Mouse (Mus musculus) midbrain, embryonic 14.5 days (tissue): ENCODE results near the gene Acat2. TPM values are rescaled to one million over a fixed set of nuclear protein-coding genes. Genes with fewer than 3 reads are reported as not detected.
"Not testable (repeated sequence)": the region's sequence is repeated elsewhere in the genome, so short reads cannot be mapped to it uniquely, and the experiment has no call there.

Experiments used
- ATAC-seq: fragments of 200-750 bp; cut with Nextera tagmentation; 2 replicates; pipeline ENCODE4 v1.8.0; 2017; ENCODE audit warnings: moderate number of reproducible peaks, moderate library complexity; ENCODE audit not compliant: low FRiP score, low TSS enrichment
- DNase-seq: peaks from one replicate; pipeline ENCODE4 v3.0.0-alpha.2; 2015
- H3K27ac ChIP-seq: fragments of 300-500 bp; sonication (generic); replicated peaks from 2 replicates; pipeline ENCODE4 v1.5.1; 2014; ENCODE audit warnings: mild to moderate bottlenecking, low read depth, low read length, moderate library complexity
- H3K27me3 ChIP-seq: fragments of 300-500 bp; sonication (generic); 2 replicates; pipeline ENCODE4 v1.6.1; 2014; ENCODE audit warnings: low read length, control low read depth, mixed read lengths; ENCODE audit not compliant: control insufficient read depth, insufficient read depth
- H3K36me3 ChIP-seq: fragments of 300-500 bp; sonication (generic); 2 replicates; pipeline ENCODE4 v1.6.1; 2014; ENCODE audit warnings: low read length, control low read depth; ENCODE audit not compliant: control insufficient read depth, insufficient read depth
- H3K4me1 ChIP-seq: fragments of 300-500 bp; sonication (generic); 2 replicates; pipeline ENCODE4 v1.6.1; 2014; ENCODE audit warnings: mild to moderate bottlenecking, antibody characterized with exemption, low read length, control low read depth; ENCODE audit not compliant: control insufficient read depth, insufficient read depth
- H3K4me2 ChIP-seq: fragments of 300-500 bp; sonication (generic); 2 replicates; pipeline ENCODE4 v1.6.1; 2014; ENCODE audit warnings: mild to moderate bottlenecking, low read length, moderate library complexity
- H3K4me3 ChIP-seq: fragments of 300-500 bp; sonication (generic); replicated peaks from 2 replicates; pipeline ENCODE4 v1.5.1; 2014; ENCODE audit warnings: low read depth, low read length
- H3K9ac ChIP-seq: fragments of 300-500 bp; sonication (generic); replicated peaks from 2 replicates; pipeline ENCODE4 v1.6.1; 2014; ENCODE audit warnings: mild to moderate bottlenecking, low read length, moderate library complexity
- H3K9me3 ChIP-seq: fragments of 300-500 bp; sonication (generic); 2 replicates; pipeline ENCODE4 v1.6.1; 2016; ENCODE audit warnings: low read length, control low read depth, mixed read lengths; ENCODE audit not compliant: control insufficient read depth
- WGBS: fragments of 180-500 bp; shearing (Covaris S2); extraction: QIAGEN DNeasy Blood & Tissue Kit; methylation state at CpG from one replicate; pipeline ENCODE4 v1.1.7; 2014; 5-methylcytosine and 5-hydroxymethylcytosine counted together
- polyA plus RNA-seq: library from polyadenylated mRNA; unstranded; fragments of >200 nt; fragmentation: Nextera tagmentation; extraction: Ambion mirVana; gene quantifications from 2 replicates; pipeline ENCODE4 v1.2.1, GENCODE M21; 2014

Acat2 gene
- polyA plus RNA-seq = 223 and 257 TPM in 2 replicates

DNA sequence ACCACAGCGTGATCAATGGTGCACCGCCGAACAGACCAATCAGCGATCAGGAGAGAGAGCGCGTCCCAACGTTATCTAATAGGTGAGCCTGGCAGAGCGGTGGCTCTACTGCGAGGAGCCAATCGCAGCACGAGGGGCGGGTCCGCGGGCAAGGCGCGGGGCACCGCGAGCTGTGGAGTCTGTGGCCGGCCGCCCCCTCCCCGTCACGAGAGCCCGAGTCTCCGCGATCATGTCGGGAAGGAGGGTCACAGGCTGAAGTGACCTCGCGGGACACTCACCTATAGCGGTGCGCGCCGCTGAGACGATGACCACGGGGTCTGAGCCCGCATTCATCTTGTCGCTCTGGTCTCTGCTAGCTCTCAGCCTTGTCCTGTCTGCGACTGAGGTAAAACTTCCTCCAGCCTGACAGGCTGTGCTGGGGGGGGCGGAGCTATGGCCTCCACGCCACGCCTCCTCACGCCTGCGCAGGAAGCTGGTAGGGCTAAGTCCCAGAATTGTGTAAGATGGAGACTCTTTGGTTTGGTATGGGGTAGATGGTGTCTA lies at the start of gene Acat2:
TSS of gene Acat2 (minus strand) at position 417 of the 543 bp plus-strand sequence.
- Histone ChIP-seq H3K27ac (peak within 1 kb of the TSS; percentile 87), H3K9ac (peak within 1 kb of the TSS; percentile 57), H3K4me3 (peak within 1 kb of the TSS; percentile 65), H3K27me3 (no peaks in the 10 kb centered on the region), H3K36me3 (peaks cover 22% of the 10 kb centered on the region), H3K4me1 (peaks cover 9% of the 10 kb centered on the region), H3K9me3 (no peaks in the 10 kb centered on the region), H3K4me2 (peak within 1 kb of the TSS; percentile 64)
- ATAC-seq (peak; percentile 99), DNase-seq (peak; percentile 96)
- WGBS = under 1% methylated on average over 41 of the region's 42 CpGs

DNA sequence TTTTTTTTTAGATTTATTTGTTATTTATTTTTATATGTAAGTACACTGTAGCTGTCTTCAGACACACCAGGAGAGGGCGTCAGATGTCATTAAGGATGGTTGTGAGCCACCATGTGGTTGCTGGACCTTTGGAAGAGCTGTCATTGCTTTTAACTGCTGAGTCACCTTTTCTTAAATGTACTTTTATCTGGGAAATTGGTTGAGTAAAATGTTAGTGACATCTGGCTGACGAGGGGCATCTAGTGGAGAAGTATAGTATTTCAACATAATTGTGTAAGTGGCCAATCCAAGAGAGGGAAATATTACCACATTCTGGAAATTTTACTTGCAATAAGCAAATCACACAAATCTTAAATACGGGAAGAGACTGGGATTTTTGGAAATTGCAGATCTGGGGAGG lies 49.3 kb upstream of the Acat2 start:
- H3K9me3 ChIP-seq = no peaks in the 10 kb centered on the region
- no peaks in the 10 kb centered on the region for H3K27me3 ChIP-seq
- H3K4me1 ChIP-seq = peaks cover 9% of the 10 kb centered on the region
- DNase-seq (peak; percentile 84), ATAC-seq (no peak)
- WGBS = 40% methylated on average over 3 of the region's 3 CpGs
- no peak overlapping the region for H3K4me2 ChIP-seq
- no peak overlapping the region for H3K4me3 ChIP-seq
- H3K27ac ChIP-seq = no peak overlapping the region
- H3K36me3 ChIP-seq = peaks cover 29% of the 10 kb centered on the region
- H3K9ac ChIP-seq = no peak overlapping the region

DNA sequence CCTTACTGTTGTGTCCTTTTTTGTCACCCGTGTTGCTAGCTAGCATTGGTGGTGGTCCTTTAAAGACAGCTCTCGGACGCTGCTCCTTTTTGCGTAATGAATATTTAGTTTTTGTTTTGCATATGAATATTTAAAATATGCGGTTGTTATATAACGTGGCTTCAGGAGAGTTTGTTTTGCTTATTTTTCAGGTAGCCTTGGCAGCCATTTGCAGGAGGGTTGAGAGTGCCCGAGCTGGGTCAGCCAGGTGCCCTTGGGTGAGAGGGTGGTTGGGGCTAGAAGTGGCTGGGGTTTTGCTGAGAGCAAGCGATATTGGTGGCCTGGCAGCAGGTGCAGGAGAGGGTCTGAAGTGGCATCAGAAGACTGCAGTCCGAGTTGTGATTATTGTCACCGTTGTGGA lies 48.0 kb upstream of the Acat2 start:
- H3K4me3 ChIP-seq = peak overlapping the region; percentile 90
- no peak for DNase-seq
- WGBS = 1% methylated on average over 10 of the region's 10 CpGs
- ATAC-seq = no peak; the same call in 1 of the 2 replicates
- peak overlapping the region; percentile 68 for H3K9ac ChIP-seq
- H3K4me2 ChIP-seq = peak overlapping the region; percentile 90
- H3K9me3 ChIP-seq = no peaks in the 10 kb centered on the region
- peaks cover 16% of the 10 kb centered on the region for H3K36me3 ChIP-seq
- no peaks in the 10 kb centered on the region for H3K27me3 ChIP-seq
- H3K4me1 ChIP-seq = peaks cover 9% of the 10 kb centered on the region
- H3K27ac ChIP-seq = peak overlapping the region; percentile 89

DNA sequence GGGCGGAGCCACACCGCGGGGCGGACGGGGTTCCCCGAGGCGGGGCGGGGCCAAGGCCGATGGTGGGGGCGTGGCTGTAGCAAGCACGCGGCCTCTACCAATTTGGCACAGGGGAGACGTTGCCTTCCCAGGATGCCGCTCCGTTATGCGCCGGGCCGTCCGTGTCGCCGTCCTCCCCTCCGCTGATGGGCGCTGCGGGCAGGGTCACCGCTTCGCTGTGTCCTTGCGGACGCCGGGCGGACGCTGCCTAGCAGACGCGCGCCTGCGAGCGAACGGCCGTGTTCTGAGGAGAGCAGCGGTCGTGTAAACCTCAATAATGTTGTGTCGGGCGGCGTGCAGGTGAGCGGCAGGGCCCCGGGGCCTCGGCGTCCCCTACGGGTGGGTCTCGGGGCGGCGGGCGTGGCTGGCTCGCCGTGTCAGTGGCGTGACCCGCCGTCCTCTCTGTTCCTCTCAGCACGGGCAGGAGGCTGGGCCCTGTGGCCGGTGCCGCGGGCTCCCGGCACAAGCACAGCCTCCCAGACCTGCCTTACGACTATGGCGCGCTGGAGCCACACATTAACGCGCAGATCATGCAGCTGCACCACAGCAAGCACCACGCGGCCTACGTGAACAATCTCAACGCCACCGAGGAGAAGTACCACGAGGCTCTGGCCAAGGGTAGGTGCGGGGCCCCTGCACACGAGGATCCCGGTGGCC lies 47.3 kb upstream of the Acat2 start:
- Histone ChIP-seq H3K4me3 (peak overlapping the region; percentile 90), H3K27ac (peak overlapping the region; percentile 89), H3K9ac (peak overlapping the region; percentile 68), H3K27me3 (no peaks in the 10 kb centered on the region), H3K9me3 (no peaks in the 10 kb centered on the region), H3K4me2 (peak overlapping the region; percentile 90), H3K4me1 (peaks cover 9% of the 10 kb centered on the region), H3K36me3 (peaks cover 10% of the 10 kb centered on the region; the same call in 1 of the 2 replicates)
- ATAC-seq (peak; percentile 98), DNase-seq (peak; percentile 97)
- WGBS = under 1% methylated on average over 74 of the region's 76 CpGs

DNA sequence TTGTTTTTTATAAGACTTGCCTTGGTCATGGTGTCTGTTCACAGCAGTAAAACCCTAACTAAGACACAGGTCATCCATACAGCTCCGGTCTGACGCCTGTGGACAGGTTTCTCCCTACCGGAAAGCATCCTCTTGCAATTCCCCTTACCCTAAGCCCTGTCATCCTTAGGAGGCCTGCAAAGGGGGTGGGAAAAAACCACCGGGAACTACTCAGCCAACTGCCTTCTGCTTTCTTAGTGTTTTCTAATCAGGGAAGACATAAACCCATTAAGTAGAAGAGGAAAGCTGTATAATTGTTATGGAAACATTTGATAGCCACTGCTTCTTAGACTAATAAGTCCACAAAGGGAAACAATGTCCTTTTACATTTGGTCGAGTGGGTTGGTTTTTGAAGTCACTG lies 46.4 kb upstream of the Acat2 start:
- peak overlapping the region; percentile 90 for H3K4me3 ChIP-seq
- peaks cover 5% of the 10 kb centered on the region; the same call in 1 of the 2 replicates for H3K36me3 ChIP-seq
- WGBS = 51% methylated on average over 5 of the region's 5 CpGs
- H3K27ac ChIP-seq = no peak overlapping the region
- 0 out of 2 replicates have a peak overlapping the region, but pooled peaks have one; percentile 68 for H3K9ac ChIP-seq
- ATAC-seq = no peak
- H3K9me3 ChIP-seq = no peaks in the 10 kb centered on the region
- H3K4me2 ChIP-seq = peak overlapping the region; percentile 90
- peaks cover 9% of the 10 kb centered on the region for H3K4me1 ChIP-seq
- no peaks in the 10 kb centered on the region for H3K27me3 ChIP-seq
- no peak for DNase-seq

DNA sequence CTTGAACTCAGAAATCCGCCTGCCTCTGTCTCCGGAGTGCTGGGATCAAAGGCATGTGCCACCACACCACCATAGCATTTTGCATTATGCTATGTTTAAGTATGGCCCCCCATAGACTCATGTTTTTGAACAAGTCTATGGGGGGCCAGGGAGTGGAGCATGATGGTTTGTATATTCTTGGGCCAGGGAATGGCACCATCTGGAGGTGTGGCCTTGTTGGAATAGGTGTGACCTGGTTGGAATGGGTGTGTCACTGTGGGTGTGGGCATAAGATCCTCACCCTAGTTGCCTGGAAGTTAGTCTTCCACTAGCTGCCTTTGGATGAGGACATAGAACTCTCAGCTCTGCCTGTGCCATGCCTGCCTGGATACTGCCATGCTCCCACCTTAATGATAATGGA lies 46.0 kb upstream of the Acat2 start, which contains the start of gene Sod2:
TSS of gene Sod2 (plus strand) at position 301 of the 400 bp plus-strand sequence.
- H3K36me3 ChIP-seq, H3K4me1 ChIP-seq, H3K9me3 ChIP-seq, H3K27me3 ChIP-seq, ATAC-seq, DNase-seq: not testable (repeated sequence)
- WGBS = 90% methylated on average over 2 of the region's 2 CpGs
- peak within 1 kb of the TSS; percentile 90 for H3K4me2 ChIP-seq
- peak within 1 kb of the TSS; percentile 89 for H3K27ac ChIP-seq
- peak within 1 kb of the TSS; percentile 68 for H3K9ac ChIP-seq
- peak within 1 kb of the TSS; percentile 90 for H3K4me3 ChIP-seq

DNA sequence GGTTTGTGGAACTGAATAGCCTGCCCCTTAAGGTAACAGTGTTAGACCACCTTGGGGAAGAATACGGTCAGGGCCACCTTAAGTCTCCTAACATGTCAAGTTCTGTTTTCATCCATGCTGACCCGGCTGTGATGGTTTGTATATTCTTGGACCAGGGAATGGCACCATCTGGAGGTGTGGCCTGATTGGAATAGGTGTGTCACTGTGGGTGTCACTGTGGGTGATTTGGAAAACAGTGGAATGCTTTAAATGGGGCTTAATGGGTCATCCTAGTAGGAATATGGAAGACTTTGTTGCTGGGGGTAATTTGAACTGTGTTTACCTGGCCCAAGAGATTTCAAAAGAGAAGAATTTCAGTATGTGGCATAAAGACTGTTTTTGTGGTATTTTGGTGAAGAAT lies 43.9 kb upstream of the Acat2 start:
- H3K4me1 ChIP-seq, H3K9ac ChIP-seq, H3K9me3 ChIP-seq, H3K27ac ChIP-seq, H3K4me3 ChIP-seq, H3K36me3 ChIP-seq, DNase-seq, ATAC-seq, H3K27me3 ChIP-seq, H3K4me2 ChIP-seq: not testable (repeated sequence)
- 79% methylated on average over 2 of the region's 2 CpGs for WGBS

DNA sequence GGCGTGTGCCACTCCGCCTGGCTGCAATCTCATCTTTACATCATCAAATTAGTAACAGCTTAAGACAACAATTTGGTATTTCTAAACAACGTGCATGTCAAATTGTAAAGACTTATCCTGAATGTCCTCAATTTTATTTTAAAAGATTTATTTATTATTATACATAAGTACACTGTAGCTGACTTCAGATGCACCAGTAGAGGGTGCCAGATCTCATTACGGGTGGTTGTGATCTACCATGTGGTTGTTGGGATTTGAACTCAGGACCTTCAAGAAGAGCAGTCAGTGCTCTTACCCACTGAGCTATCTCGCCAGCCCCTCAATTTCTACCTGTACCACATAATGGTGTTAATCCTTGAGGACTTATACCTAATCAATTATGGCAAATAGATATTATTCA lies 41.7 kb upstream of the Acat2 start:
- ATAC-seq, H3K4me2 ChIP-seq, H3K27ac ChIP-seq, H3K9me3 ChIP-seq, H3K9ac ChIP-seq, H3K4me3 ChIP-seq, H3K36me3 ChIP-seq, H3K4me1 ChIP-seq, DNase-seq, H3K27me3 ChIP-seq: not testable (repeated sequence)
- whole genome bisulfite sequencing = 94% methylated on average over 5 of the region's 5 CpGs

DNA sequence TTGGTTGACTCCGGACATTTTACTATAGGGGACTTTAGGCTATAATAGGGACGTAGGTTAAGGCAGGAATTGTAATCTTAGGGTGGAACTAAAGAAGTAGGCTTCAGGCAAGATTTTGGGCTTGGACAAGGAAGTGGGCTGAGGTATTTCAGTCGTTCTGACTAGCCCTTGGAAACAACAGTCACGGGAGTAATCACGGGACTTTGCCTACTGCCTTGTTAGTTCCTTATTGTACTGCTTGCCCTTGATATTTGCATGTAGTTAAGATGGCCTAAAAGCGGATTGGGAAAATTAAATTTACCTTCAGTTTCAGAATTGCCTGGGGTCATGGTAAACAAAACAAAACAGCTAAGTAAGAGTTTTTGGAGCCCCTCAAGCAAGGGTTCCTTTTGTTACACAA lies 38.5 kb upstream of the Acat2 start:
- Histone ChIP-seq H3K4me3 (no peak overlapping the region), H3K4me2 (no peak overlapping the region), H3K27ac (no peak overlapping the region), H3K4me1 (no peaks in the 10 kb centered on the region), H3K9me3 (no peaks in the 10 kb centered on the region), H3K9ac (no peak overlapping the region), H3K27me3 (no peaks in the 10 kb centered on the region), H3K36me3 (no peaks in the 10 kb centered on the region)
- 75% methylated on average over 6 of the region's 6 CpGs for WGBS
- ATAC-seq (no peak), DNase-seq (no peak)
